Mouse (Mus musculus) heart, adult 2 months (tissue): ENCODE results near the gene Serpina3f. TPM values are rescaled to one million over a fixed set of nuclear protein-coding genes. Genes with fewer than 3 reads are reported as not detected.

Experiments
- DNase-seq, 2 experiments: peaks; one replicate each; pipeline ENCODE4 v3.0.0; 2021
- H3K27ac ChIP-seq: fragments of 200-600 bp; 2 replicates; pipeline ENCODE4 v1.8.1; 2022
- H3K27me3 ChIP-seq: fragments of 200-500 bp; 2 replicates; pipeline ENCODE4 v1.6.1; 2012; ENCODE audit warnings: mild to moderate bottlenecking, low read length, inconsistent platforms, mixed read lengths; ENCODE audit not compliant: control insufficient read depth, insufficient read depth
- H3K36me3 ChIP-seq: fragments of 200-500 bp; 2 replicates; pipeline ENCODE4 v1.6.1; 2012; ENCODE audit warnings: low read length, inconsistent platforms; ENCODE audit not compliant: control insufficient read depth, insufficient read depth
- H3K4me1 ChIP-seq: fragments of 200-500 bp; 2 replicates; pipeline ENCODE4 v1.6.1; 2011; ENCODE audit warnings: low read length; ENCODE audit not compliant: control insufficient read depth, insufficient read depth
- H3K4me3 ChIP-seq: fragments of 200-600 bp; 2 replicates; pipeline ENCODE4 v1.8.1; 2022
- H3K79me2 ChIP-seq: fragments of 200-500 bp; replicated peaks from 2 replicates; pipeline ENCODE4 v1.6.1; 2012; ENCODE audit warnings: mild to moderate bottlenecking, inconsistent platforms, low read length, moderate library complexity, mixed read lengths; ENCODE audit not compliant: control insufficient read depth, insufficient read depth
- H3K9ac ChIP-seq: fragments of 200-500 bp; 2 replicates; pipeline ENCODE4 v1.6.1; 2012; ENCODE audit warnings: low read depth, mild to moderate bottlenecking, control low read depth, inconsistent platforms, low read length, mixed read lengths
- CTCF ChIP-seq: fragments of 200-600 bp; IDR thresholded peaks from 2 replicates; pipeline ENCODE4 v1.8.1; 2022; ENCODE audit warnings: antibody characterized with exemption, mild to moderate bottlenecking, moderate library complexity
- EP300 ChIP-seq: fragments of 200-500 bp; IDR thresholded peaks from 2 replicates; pipeline ENCODE4 v1.6.1; 2011; ENCODE audit warnings: low read depth, low read length, control low read depth; ENCODE audit not compliant: insufficient read depth
- POLR2A ChIP-seq: fragments of 200-500 bp; IDR thresholded peaks from 2 replicates; pipeline ENCODE4 v1.6.1; 2011; ENCODE audit warnings: mild to moderate bottlenecking, low read depth, low read length, control low read depth; ENCODE audit not compliant: insufficient read depth
- WGBS: fragments of 180-500 bp; shearing (Covaris S2); methylation state at CpG from one replicate; pipeline ENCODE4 v1.1.7; 2018; 5-methylcytosine and 5-hydroxymethylcytosine counted together
- intact Hi-C: fragments of 180-260 bp; cut with DNase I; formaldehyde crosslinking; loops from one replicate; pipeline ENCODE4 v1.15.1; 2025
- polyA plus RNA-seq: library from polyadenylated mRNA; depleted of rRNA; stranded (reverse); fragments of >200 nt; gene quantifications from 2 replicates; pipeline ENCODE4 v1.2.3, GENCODE M21; 2012; rRNA removed
- total RNA-seq, 2 experiments: library from RNA; stranded (reverse); gene quantifications; 2 replicates each; pipeline ENCODE4 v1.2.3; 2021

Serpina3f gene
- total and polyA plus RNA-seq, 3 experiments = 0.04 to 0.26 TPM; not detected in 1

GRCm38 (mm10) chr12:104266374-104266773 lies 52.0 kb downstream of the Serpina3f start:
- no peaks in the 10 kb centered on the region for H3K4me1 ChIP-seq
- no peak overlapping the region for H3K4me3 ChIP-seq
- no peaks in the 10 kb centered on the region for H3K36me3 ChIP-seq
- WGBS = 69% methylated on average over 3 of the region's 3 CpGs
- H3K9ac ChIP-seq = no peak overlapping the region
- intact Hi-C loops = no loop called here
- H3K79me2 ChIP-seq = no peaks in the 10 kb centered on the region
- H3K27ac ChIP-seq = no peak overlapping the region
- TF ChIP-seq POLR2A (no peak), EP300 (no peak), CTCF (no peak)
- H3K27me3 ChIP-seq = no peaks in the 10 kb centered on the region
- DNase-seq = no peak

Other genes with a start within 250 kb of the Serpina3f start
- not detected for gene Serpina11, start 224.6 kb upstream of the Serpina3f start, total RNA-seq
- gene Serpina11, start 224.6 kb upstream of the Serpina3f start, polyA plus RNA-seq = not detected in 2 replicates
- not detected for gene Serpina9, start 200.8 kb upstream of the Serpina3f start, total RNA-seq
- 0.62 TPM in 1 of 2 replicates, not detected in the other for gene Serpina9, start 200.8 kb upstream of the Serpina3f start, polyA plus RNA-seq
- gene Serpina12, start 170.1 kb upstream of the Serpina3f start, total RNA-seq = not detected
- not detected in 2 replicates for gene Serpina12, start 170.1 kb upstream of the Serpina3f start, polyA plus RNA-seq
- gene Serpina5, start 113.4 kb upstream of the Serpina3f start, total RNA-seq = not detected
- gene Serpina5, start 113.4 kb upstream of the Serpina3f start, polyA plus RNA-seq = not detected in 2 replicates
- gene Serpina3a, start 101.8 kb upstream of the Serpina3f start, total RNA-seq = not detected
- not detected in 2 replicates for gene Serpina3a, start 101.8 kb upstream of the Serpina3f start, polyA plus RNA-seq
- not detected for gene Serpina3b, start 86.5 kb upstream of the Serpina3f start, total RNA-seq
- gene Serpina3b, start 86.5 kb upstream of the Serpina3f start, polyA plus RNA-seq = 0.06 TPM in 1 of 2 replicates, not detected in the other
- gene Serpina3c, start 60.7 kb upstream of the Serpina3f start, total RNA-seq = 1 to 10 TPM in 1 of 2 experiments, under 1 TPM in 1; 0.45 to 1.5 TPM
- gene Serpina3c, start 60.7 kb upstream of the Serpina3f start, polyA plus RNA-seq = 0.61 and 1.3 TPM in 2 replicates
- gene Serpina3g, start 21.7 kb downstream of the Serpina3f start, total RNA-seq = 1 to 10 TPM; 1.1 to 1.6 TPM
- 0.59 and 2.0 TPM in 2 replicates for gene Serpina3g, start 21.7 kb downstream of the Serpina3f start, polyA plus RNA-seq
- under 1 TPM in 1 of 2 experiments, not detected in 1; 0.94 TPM for gene Serpina3i, start 48.6 kb downstream of the Serpina3f start, total RNA-seq
- 0.10 and 0.12 TPM in 2 replicates for gene Serpina3i, start 48.6 kb downstream of the Serpina3f start, polyA plus RNA-seq
- not detected for gene Serpina3j, start 100.0 kb downstream of the Serpina3f start, total RNA-seq
- not detected in 2 replicates for gene Serpina3j, start 100.0 kb downstream of the Serpina3f start, polyA plus RNA-seq
- under 1 TPM; 0.14 to 0.34 TPM for gene Serpina3k, start 123.9 kb downstream of the Serpina3f start, total RNA-seq
- 2.3 TPM in 1 of 2 replicates, not detected in the other for gene Serpina3k, start 123.9 kb downstream of the Serpina3f start, polyA plus RNA-seq
- not detected for gene Serpina3m, start 123.9 kb downstream of the Serpina3f start, total RNA-seq
- 0.12 TPM in 1 of 2 replicates, not detected in the other for gene Serpina3m, start 123.9 kb downstream of the Serpina3f start, polyA plus RNA-seq
- 10 to 100 TPM in 1 of 2 experiments, 1 to 10 TPM in 1; 6.2 to 14.9 TPM for gene Serpina3n, start 192.2 kb downstream of the Serpina3f start, total RNA-seq
- 10.1 and 13.2 TPM in 2 replicates for gene Serpina3n, start 192.2 kb downstream of the Serpina3f start, polyA plus RNA-seq